Mouse (Mus musculus): Measurements from ENCODE around the gene Plekhd1. TPM values are rescaled to one million over a fixed set of nuclear protein-coding genes. Genes with fewer than 3 reads are reported as not detected.

Gene Plekhd1
- total RNA-seq, 2 experiments from 2014 or later: 0.17 to 0.41 TPM

- no peak for TF ChIP-seq CTCF (IDR thresholded peaks at IDR 0.05)
- intact Hi-C loops (cut with DNase I): no loop called here
- Histone ChIP-seq H3K4me3 (no peak overlapping the region), H3K27ac (no peak overlapping the region)
- DNase-seq: no peak
Observed at GRCm38 (mm10) chr12:80706915-80707604, 14.7 kb downstream of the Plekhd1 start.

DNA sequence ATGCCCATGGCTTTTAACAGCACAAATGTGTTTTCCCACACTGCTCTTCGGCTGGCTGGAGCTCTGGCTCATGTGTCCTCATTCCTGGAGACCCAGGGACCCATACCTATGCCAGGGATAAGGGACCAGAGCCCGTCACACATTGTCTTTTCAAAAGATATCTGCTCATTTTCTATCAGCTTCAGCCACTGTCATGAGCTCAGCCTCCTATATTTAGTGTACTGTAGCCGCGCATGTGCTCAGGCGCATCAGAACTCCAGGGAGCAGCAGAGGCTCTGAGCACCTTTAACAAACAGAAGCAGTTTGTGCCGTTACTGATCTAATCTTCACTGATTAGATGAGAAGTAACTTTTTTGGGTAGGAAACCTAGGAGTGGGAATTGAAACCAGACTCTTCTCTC, 23.5 kb downstream of the Plekhd1 start:
- TF ChIP-seq CTCF (IDR thresholded peaks at IDR 0.05): no peak
- H3K4me3 ChIP-seq: no peak overlapping the region
- intact Hi-C loops (cut with DNase I): no loop called here

GRCm38 (mm10) chr12:80719141-80719540, 26.8 kb downstream of the Plekhd1 start:
- intact Hi-C loops (cut with DNase I): no loop called here
- no peak for DNase-seq
- H3K4me3 ChIP-seq: no peak overlapping the region
- TF ChIP-seq CTCF (IDR thresholded peaks at IDR 0.05): no peak
- H3K27ac ChIP-seq: no peak overlapping the region

More for the DNA sequence above, 23.5 kb downstream of the Plekhd1 start:
- H3K27ac ChIP-seq: no peak overlapping the region
- DNase-seq: no peak

- Histone ChIP-seq H3K4me3 (no peak overlapping the region), H3K27ac (no peak overlapping the region)
- no peak for TF ChIP-seq CTCF (IDR thresholded peaks at IDR 0.05)
- DNase-seq: no peak
- intact Hi-C loops (cut with DNase I): loop anchor here (10.0 kb wide), 1 partner anchor 226 kb away; no protein-coding TSS in a partner anchor
Observed at GRCm38 (mm10) chr12:80720507-80720906, 28.1 kb downstream of the Plekhd1 start.

DNA sequence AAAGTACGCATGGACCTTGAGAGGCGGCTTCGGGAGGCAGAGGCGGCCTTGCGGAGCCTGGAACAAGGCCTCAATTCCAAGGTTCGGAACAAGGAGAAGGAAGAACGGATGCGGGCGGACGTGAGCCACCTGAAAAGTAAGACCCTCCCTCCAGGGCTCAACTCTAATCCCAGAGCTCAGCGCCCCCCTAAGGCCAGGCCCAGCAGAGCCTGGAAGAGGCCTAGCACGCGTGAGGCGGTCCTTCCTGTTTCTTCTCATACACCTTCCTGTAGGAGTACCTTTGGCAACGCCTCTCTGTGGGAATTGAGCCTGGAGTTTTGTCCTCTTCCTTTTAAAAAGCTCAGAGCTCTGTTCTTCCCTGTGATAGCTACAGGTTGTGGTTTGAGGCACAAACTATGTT, 29.1 kb downstream of the Plekhd1 start:
- intact Hi-C loops (cut with DNase I): loop anchor here (10.0 kb wide), 1 partner anchor 227 kb away; no protein-coding TSS in a partner anchor
- no peak overlapping the region for H3K4me3 ChIP-seq
- DNase-seq: no peak
- no peak overlapping the region for H3K27ac ChIP-seq
- TF ChIP-seq CTCF (IDR thresholded peaks at IDR 0.05): no peak

DNA sequence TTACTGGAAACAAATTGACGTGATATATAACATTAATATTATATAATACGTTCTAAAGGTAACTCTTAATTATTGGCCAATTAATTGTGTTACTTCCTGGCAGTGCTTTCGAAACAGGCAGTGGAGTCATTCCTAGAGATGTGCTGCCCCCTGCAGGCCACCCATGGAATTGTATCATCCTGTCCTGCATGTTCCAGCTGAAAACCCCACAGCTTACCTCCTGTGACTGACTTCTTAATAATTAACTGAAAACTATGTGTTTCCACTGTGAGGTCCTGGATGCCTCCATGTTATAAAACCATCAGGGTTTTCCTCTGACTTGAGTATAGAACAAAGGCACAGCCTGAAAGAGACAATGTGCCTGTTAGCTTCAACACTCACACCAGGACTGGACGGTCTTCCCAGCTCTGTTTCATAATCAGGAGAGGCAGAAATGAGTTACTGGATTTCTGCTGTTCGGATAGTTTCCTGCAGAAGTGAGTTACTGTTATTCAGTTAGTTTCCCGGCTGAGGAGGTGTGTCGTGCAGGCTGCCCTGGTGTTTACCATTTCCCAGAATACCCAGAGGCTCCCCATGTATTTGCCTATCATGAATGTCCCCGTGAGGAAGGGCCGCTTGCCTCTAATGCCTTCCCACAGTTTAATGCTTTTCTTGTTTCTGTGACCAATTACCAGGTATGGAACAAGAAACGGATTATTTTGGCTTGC, 32.6 kb downstream of the Plekhd1 start:
- Histone ChIP-seq H3K4me3 (no peak overlapping the region), H3K27ac (no peak overlapping the region)
- DNase-seq: peak; percentile 81
- intact Hi-C loops (cut with DNase I): loop anchor here (2.0 to 10.0 kb wide), 3 partner anchors 42 to 568 kb away; no protein-coding TSS in a partner anchor
- TF ChIP-seq CTCF (IDR thresholded peaks at IDR 0.05): peak; percentile 93

GRCm38 (mm10) chr12:80728207-80728606, 35.8 kb downstream of the Plekhd1 start:
- intact Hi-C loops (cut with DNase I): loop anchor here (5.0 to 10.0 kb wide), 2 partner anchors 233 to 571 kb away; no protein-coding TSS in a partner anchor
- Histone ChIP-seq H3K27ac (no peak overlapping the region), H3K4me3 (no peak overlapping the region)
- TF ChIP-seq CTCF (IDR thresholded peaks at IDR 0.05): no peak
- no peak for DNase-seq

GRCm38 (mm10) chr12:80728814-80729213, 36.4 kb downstream of the Plekhd1 start:
- intact Hi-C loops (cut with DNase I): loop anchor here (5.0 to 10.0 kb wide), 2 partner anchors 234 to 572 kb away; no protein-coding TSS in a partner anchor
- no peak for DNase-seq
- no peak overlapping the region for H3K27ac ChIP-seq

GRCm38 (mm10) chr12:80729758-80730530, 37.6 kb downstream of the Plekhd1 start:
- Histone ChIP-seq H3K27ac (no peak overlapping the region), H3K4me3 (no peak overlapping the region)
- no peak for TF ChIP-seq CTCF (IDR thresholded peaks at IDR 0.05)
- intact Hi-C loops (cut with DNase I): loop anchor here (5.0 to 10.0 kb wide), 2 partner anchors 235 to 573 kb away; no protein-coding TSS in a partner anchor
- DNase-seq: no peak

More at GRCm38 (mm10) chr12:80728814-80729213, 36.4 kb downstream of the Plekhd1 start:
- no peak overlapping the region for H3K4me3 ChIP-seq
- peak; percentile 47 for TF ChIP-seq CTCF (IDR thresholded peaks at IDR 0.05)

DNA sequence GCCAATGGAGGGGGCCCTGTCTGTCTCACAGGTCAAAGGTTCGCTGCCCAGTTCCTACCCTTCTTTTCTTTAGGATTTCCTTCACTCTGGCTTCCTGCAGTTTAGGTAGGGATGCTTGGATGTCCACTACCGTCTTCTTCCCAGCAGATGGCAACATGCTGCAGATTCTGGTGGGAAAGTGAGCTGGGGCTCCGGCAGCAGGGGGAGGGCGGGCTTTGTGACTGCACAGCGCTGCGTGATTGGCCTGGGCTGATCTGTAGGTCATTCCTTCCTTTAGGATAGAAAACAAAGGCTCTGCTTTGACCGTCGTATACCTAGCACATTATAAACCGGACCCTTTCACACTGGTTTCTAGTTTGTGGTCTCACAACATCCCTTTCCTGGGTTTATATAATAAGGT, 38.2 kb downstream of the Plekhd1 start:
- Histone ChIP-seq H3K4me3 (no peak overlapping the region), H3K27ac (no peak overlapping the region)
- intact Hi-C loops (cut with DNase I): no loop called here
- peak; percentile 55 for TF ChIP-seq CTCF (IDR thresholded peaks at IDR 0.05)
- peak; percentile 59 for DNase-seq

GRCm38 (mm10) chr12:80734526-80735470, 42.4 kb downstream of the Plekhd1 start:
- TF ChIP-seq CTCF (IDR thresholded peaks at IDR 0.05): no peak
- Histone ChIP-seq H3K4me3 (no peak overlapping the region), H3K27ac (no peak overlapping the region)
- no peak for DNase-seq
- intact Hi-C loops (cut with DNase I): no loop called here
